Mouse (Mus musculus) forebrain, embryonic 16.5 days (tissue): Measurements from ENCODE around the gene Sema4a. TPM values are rescaled to one million over a fixed set of nuclear protein-coding genes. Genes with fewer than 3 reads are reported as not detected.

Source experiments
- ATAC-seq: fragments of 200-750 bp; cut with Nextera tagmentation; 2 replicates; pipeline ENCODE4 v1.8.0; 2017; ENCODE audit warnings: mild to moderate bottlenecking, moderate library complexity
- H3K27ac ChIP-seq: fragments of 300-500 bp; sonication (generic); 2 replicates; pipeline ENCODE4 v1.5.1; 2014; ENCODE audit warnings: low read length, control low read depth
- H3K27me3 ChIP-seq: fragments of 300-500 bp; sonication (generic); replicated peaks from 2 replicates; pipeline ENCODE4 v1.6.1; 2014; ENCODE audit warnings: low read length; ENCODE audit not compliant: control insufficient read depth, insufficient read depth
- H3K36me3 ChIP-seq: fragments of 300-500 bp; sonication (generic); 2 replicates; pipeline ENCODE4 v1.6.1; 2014; ENCODE audit not compliant: control insufficient read depth, insufficient read depth
- H3K4me1 ChIP-seq: fragments of 300-500 bp; sonication (generic); replicated peaks from 2 replicates; pipeline ENCODE4 v1.6.1; 2014; ENCODE audit warnings: low read length; ENCODE audit not compliant: control insufficient read depth, insufficient read depth
- H3K4me2 ChIP-seq: fragments of 300-500 bp; sonication (generic); 2 replicates; pipeline ENCODE4 v1.6.1; 2014; ENCODE audit warnings: mild to moderate bottlenecking, low read length, control low read depth
- H3K4me3 ChIP-seq: fragments of 300-500 bp; sonication (generic); replicated peaks from 2 replicates; pipeline ENCODE4 v1.5.1; 2014; ENCODE audit warnings: mild to moderate bottlenecking, low read length, control low read depth
- H3K9ac ChIP-seq: fragments of 300-500 bp; sonication (generic); replicated peaks from 2 replicates; pipeline ENCODE4 v1.6.1; 2014; ENCODE audit warnings: low read depth, low read length, control low read depth
- H3K9me3 ChIP-seq: fragments of 300-500 bp; sonication (generic); 2 replicates; pipeline ENCODE4 v1.6.1; 2016; ENCODE audit warnings: low read length; ENCODE audit not compliant: control insufficient read depth
- WGBS: fragments of 180-500 bp; shearing (Covaris S2); extraction: QIAGEN DNeasy Blood & Tissue Kit; methylation state at CpG from one replicate; pipeline ENCODE4 v1.1.7; 2014; 5-methylcytosine and 5-hydroxymethylcytosine counted together
- polyA plus RNA-seq: library from polyadenylated mRNA; unstranded; fragments of >200 nt; fragmentation: Nextera tagmentation; extraction: Ambion mirVana; gene quantifications from 2 replicates; pipeline ENCODE4 v1.2.1, GENCODE M21; 2015

Gene Sema4a
- polyA plus RNA-seq, 1 experiment from 2014 or later, result 25.8 TPM

DNA sequence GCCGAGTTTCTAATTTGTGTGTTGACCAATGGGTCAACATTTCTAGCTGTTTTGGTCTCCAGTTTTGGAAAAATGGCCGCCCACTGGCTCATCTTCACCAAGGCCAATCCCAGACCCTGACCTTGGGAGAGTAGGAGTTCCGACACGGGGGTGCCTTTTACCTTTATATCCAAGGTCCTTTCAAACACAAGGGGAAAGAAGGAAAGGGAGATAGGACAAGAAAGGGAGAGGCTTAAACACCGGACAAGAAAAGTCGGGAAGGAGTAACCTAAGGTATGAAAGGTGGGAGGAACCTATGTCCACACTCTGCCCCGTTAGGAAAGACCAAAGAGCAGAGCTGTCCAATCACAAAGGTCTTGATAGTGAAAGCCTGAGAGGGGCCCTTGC lies 50.3 kb downstream of the Sema4a start:
- peak overlapping the region; percentile 72 for H3K4me2 ChIP-seq
- no peaks in the 10 kb centered on the region; the same call in 1 of the 2 replicates for H3K36me3 ChIP-seq
- peak overlapping the region; percentile 87 for H3K27ac ChIP-seq
- H3K4me1 ChIP-seq, result peaks cover 20% of the 10 kb centered on the region
- H3K9ac ChIP-seq, result peak overlapping the region; percentile 88
- H3K27me3 ChIP-seq, result no peaks in the 10 kb centered on the region
- H3K4me3 ChIP-seq, result peak overlapping the region; percentile 86
- 28% methylated on average over 7 of the region's 7 CpGs for WGBS
- H3K9me3 ChIP-seq, result no peaks in the 10 kb centered on the region
- ATAC-seq, result no peak

DNA sequence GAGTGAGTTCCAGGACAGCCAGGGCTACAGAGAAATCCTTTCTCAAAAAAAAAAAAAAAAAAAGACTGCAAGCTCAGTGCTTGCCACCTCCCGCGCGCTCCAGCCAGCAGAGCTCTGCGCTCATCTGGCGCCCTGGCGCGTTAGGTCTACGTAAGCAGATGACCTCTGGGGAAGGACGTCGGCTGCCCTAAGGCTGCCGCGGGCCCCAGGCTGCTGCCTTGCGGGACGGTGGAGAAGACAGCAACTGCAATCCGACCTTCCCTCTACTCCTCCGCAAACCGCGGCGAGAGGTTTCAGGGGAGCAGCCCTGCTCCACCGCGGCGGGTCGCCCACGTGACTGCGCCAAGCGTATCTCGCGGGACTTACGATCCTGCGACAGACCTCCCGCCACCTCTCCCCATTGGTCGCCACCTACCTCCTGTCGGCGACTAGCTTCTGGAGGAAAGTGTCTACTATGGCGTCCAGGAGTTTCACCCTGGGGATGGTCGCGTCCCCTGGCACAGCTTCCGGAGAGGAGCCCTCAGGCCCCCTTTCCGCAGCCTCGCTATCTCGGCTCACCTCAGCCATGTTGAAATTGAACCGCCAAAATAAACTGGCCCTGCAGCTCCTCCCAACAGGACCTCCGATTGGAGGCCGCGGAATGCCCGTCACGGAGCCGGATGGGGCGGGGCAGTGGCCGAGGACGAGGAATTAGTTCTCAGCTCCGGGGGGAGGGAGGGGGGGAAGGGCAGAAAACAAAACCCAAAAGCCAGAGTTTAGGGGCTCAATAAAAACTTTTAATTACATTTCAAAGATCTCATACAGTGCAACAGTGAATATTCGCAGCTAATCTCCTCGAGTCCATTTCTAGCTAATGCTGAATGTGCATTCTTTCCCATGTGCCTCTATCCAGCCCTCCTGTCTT lies 51.0 kb downstream of the Sema4a start, which contains the start of gene Pmf1:
Pmf1 (minus strand) TSS at position 591 of the 904 bp plus-strand sequence.
- Histone ChIP-seq H3K4me1 (peaks cover 20% of the 10 kb centered on the region), H3K9me3 (no peaks in the 10 kb centered on the region), H3K36me3 (no peaks in the 10 kb centered on the region; the same call in 1 of the 2 replicates), H3K4me3 (peak within 1 kb of the TSS; percentile 86), H3K4me2 (peak within 1 kb of the TSS; percentile 72), H3K27ac (peak within 1 kb of the TSS; percentile 87), H3K9ac (peak within 1 kb of the TSS; percentile 88), H3K27me3 (no peaks in the 10 kb centered on the region)
- peak; percentile 94 for ATAC-seq
- under 1% methylated on average over 54 of the region's 54 CpGs for whole genome bisulfite sequencing

DNA sequence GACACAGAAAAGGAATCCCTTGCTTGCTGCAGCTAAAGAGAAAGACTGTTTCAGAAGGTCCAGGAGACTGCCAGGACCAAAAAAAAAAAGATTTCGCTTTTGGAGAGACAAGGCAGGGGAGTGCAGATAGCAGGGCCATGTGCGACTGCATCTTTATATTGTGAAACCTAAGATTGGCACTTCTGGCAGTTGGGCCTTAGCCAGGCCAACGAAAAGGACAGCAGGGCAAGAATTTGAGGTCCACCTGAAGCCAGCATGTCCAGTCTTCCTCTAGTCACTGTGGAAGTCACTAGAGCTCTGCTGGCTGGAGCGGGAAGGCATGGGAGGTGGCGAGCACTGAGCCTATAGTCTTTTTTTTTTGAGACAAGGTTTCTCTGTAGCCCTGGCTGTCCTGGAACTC lies 52.0 kb downstream of the Sema4a start:
- no peak for ATAC-seq
- peak overlapping the region; percentile 72 for H3K4me2 ChIP-seq
- WGBS, result 62% methylated on average over 5 of the region's 5 CpGs
- H3K4me1 ChIP-seq, result peaks cover 20% of the 10 kb centered on the region
- H3K9ac ChIP-seq, result peak overlapping the region; percentile 88
- no peak overlapping the region for H3K27ac ChIP-seq
- H3K4me3 ChIP-seq, result no peak overlapping the region; the same call in 1 of the 2 replicates
- no peaks in the 10 kb centered on the region for H3K27me3 ChIP-seq
- no peaks in the 10 kb centered on the region; the same call in 1 of the 2 replicates for H3K36me3 ChIP-seq
- no peaks in the 10 kb centered on the region for H3K9me3 ChIP-seq

DNA sequence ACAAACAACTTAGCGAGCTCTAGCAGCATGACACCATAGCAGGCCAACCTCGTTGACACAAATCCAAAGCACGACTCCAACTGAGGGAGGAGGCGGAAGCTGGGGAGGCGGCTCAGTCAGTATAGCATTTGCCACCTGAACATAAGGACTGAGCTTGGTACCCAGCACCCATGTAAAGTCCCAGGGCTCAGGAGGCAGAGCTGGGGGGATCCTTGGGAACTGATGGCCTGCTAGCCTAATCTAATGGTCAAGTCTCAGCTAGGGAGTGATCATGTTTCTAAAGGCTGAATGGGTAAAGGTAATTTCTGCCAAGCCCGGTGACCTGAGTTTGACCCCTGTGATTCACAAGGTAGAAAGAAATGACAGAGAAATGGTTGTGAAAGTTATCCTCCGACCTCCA lies 53.5 kb downstream of the Sema4a start:
- no peak for ATAC-seq
- no peaks in the 10 kb centered on the region for H3K36me3 ChIP-seq
- 58% methylated on average over 7 of the region's 7 CpGs for WGBS

DNA sequence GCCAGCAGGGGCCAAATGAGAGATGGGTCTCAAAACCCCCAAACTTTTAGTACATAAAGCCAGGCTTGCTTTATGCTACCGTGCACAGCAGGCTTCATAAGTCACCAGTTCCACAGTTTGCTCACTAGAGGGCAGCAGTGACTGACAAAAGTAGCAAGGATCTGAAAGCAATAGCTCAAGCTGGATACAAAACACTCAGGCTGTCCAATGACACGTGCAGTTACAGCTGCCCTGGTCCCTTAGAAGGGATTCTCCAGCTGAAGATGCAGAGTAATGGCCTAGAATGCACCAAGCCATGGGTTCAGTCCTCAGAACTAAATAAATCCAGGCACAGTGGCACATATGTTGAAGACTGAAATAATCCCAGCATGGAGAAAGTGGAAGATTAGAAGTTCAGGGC lies 53.9 kb downstream of the Sema4a start:
- Histone ChIP-seq H3K9ac (no peak overlapping the region), H3K27ac (no peak overlapping the region), H3K27me3 (no peaks in the 10 kb centered on the region), H3K9me3 (no peaks in the 10 kb centered on the region), H3K4me3 (no peak overlapping the region), H3K36me3 (no peaks in the 10 kb centered on the region), H3K4me1 (peaks cover 20% of the 10 kb centered on the region), H3K4me2 (no peak overlapping the region)
- ATAC-seq, result 0 out of 2 replicates have a peak, but pooled peaks have one; percentile 24
- WGBS, result 0% methylated on average over 2 of the region's 2 CpGs

More for the DNA sequence above, 53.5 kb downstream of the Sema4a start:
- no peak overlapping the region for H3K4me2 ChIP-seq
- H3K9me3 ChIP-seq, result no peaks in the 10 kb centered on the region
- no peak overlapping the region for H3K9ac ChIP-seq
- peaks cover 20% of the 10 kb centered on the region for H3K4me1 ChIP-seq
- H3K27ac ChIP-seq, result no peak overlapping the region
- no peaks in the 10 kb centered on the region for H3K27me3 ChIP-seq
- no peak overlapping the region for H3K4me3 ChIP-seq

DNA sequence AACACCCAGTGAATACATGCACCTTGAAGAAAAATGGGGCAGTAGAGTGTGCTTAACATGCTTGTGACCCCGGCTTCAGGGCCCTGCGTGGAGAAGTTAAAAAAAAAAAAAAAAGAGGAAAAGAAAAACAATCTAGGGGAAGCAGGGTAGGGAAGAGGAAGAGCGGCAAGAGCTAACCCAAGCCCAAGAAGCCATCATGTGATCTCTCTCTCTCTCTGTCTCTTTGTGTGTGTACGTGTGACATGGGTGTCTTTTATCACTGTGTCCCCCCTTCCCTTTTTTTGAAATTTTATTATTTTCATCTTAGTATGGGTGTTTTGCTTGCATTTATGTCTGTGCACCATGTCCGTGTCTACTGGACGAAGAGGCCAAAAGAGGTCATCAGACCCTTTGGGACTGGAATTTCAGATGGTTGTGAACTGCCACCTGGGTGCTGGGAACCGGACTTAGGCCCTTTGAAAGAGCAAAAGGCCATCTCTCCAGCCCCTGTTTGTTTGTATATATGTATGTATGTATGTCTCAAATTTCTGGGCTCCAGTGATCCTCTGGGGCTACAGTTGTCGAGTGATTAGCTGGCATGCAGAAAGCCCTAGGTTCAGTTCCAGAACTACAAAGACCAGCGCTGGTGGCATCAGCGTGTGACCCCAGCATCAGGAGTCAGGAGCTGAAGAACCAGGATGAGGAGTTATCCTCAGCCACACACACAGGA lies 57.3 kb downstream of the Sema4a start:
- no peaks in the 10 kb centered on the region for H3K9me3 ChIP-seq
- no peak for ATAC-seq
- 92% methylated on average over 10 of the region's 10 CpGs for WGBS

DNA sequence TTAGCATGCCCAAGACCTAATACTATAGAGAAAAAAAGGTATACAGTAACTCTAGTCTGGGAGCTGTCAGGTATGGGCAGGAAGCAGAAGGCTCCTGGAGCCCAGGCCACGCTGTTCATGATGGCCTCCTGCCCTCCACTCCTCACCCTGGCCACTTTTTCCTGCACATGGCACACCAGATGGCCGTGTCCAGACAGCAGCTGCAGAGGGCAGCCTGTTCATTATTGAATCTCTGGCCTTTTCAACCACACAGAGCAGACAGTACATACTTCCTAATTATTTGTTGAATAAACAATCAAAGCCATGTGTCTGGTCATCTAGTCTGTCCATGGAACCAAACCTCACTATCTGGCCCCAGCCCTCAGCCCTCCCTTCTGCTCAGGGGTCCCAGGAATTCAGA lies 62.3 kb downstream of the Sema4a start:
- WGBS, result 89% methylated on average over 2 of the region's 2 CpGs
- no peaks in the 10 kb centered on the region for H3K4me1 ChIP-seq
- no peak for ATAC-seq
- H3K9ac ChIP-seq, result no peak overlapping the region
- no peak overlapping the region for H3K4me2 ChIP-seq
- H3K27me3 ChIP-seq, result no peaks in the 10 kb centered on the region
- H3K27ac ChIP-seq, result no peak overlapping the region
- no peak overlapping the region for H3K4me3 ChIP-seq
- no peaks in the 10 kb centered on the region for H3K9me3 ChIP-seq
- H3K36me3 ChIP-seq, result no peaks in the 10 kb centered on the region

More for the DNA sequence above, 57.3 kb downstream of the Sema4a start:
- no peak overlapping the region for H3K4me2 ChIP-seq
- no peaks in the 10 kb centered on the region for H3K27me3 ChIP-seq
- H3K4me1 ChIP-seq, result peaks cover 3% of the 10 kb centered on the region; the same call in 1 of the 2 replicates
- H3K36me3 ChIP-seq, result no peaks in the 10 kb centered on the region
- no peak overlapping the region for H3K27ac ChIP-seq
- H3K4me3 ChIP-seq, result no peak overlapping the region
- H3K9ac ChIP-seq, result no peak overlapping the region

DNA sequence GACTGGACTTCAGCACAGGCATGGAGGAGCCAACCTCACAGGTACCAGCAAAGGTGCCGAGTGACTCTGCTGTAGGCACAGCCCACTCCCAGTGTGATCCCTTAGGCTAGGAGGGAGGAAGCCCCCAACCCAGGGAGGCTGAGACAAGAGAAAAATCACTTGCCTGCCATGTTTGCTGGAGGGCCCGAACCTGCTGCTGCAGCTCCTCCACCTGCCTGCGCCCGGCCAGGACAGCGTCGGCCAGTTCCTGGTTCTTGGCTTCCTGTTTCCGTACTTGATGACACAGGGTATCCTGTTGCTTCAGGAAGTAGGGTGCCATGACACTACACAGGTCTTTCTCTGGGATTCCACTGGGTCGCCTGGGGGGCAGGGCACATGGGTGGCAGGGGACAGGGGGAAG lies 65.2 kb downstream of the Sema4a start:
- Histone ChIP-seq H3K9me3 (no peaks in the 10 kb centered on the region), H3K4me1 (no peaks in the 10 kb centered on the region), H3K4me2 (no peak overlapping the region), H3K36me3 (no peaks in the 10 kb centered on the region), H3K9ac (no peak overlapping the region), H3K4me3 (no peak overlapping the region), H3K27me3 (no peaks in the 10 kb centered on the region), H3K27ac (no peak overlapping the region)
- no peak for ATAC-seq
- WGBS, result 95% methylated on average over 8 of the region's 8 CpGs

DNA sequence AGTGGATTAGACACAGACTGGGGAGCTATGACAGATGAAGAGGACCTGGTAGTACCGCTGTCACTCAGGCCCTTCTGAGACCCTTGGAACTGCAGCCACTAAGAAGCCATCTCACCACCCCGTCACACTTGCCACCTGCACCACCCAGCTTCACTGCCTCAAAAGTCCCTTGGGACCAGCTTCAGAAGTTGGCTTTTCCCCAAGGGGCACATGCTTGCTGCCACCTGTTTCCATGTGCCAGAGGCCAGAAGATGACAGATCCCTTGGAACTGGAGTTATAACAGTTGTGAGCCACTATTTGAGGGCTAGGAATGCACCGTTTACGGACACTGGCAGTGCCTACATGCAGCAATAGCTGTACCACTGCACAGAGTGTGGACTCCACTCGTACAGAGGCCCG lies 65.7 kb downstream of the Sema4a start:
- H3K4me2 ChIP-seq, result no peak overlapping the region
- H3K4me3 ChIP-seq, result no peak overlapping the region
- ATAC-seq, result no peak
- H3K27me3 ChIP-seq, result no peaks in the 10 kb centered on the region
- H3K27ac ChIP-seq, result no peak overlapping the region
- 95% methylated on average over 6 of the region's 6 CpGs for WGBS
- H3K9ac ChIP-seq, result no peak overlapping the region
- no peaks in the 10 kb centered on the region for H3K36me3 ChIP-seq
- H3K4me1 ChIP-seq, result no peaks in the 10 kb centered on the region
- H3K9me3 ChIP-seq, result no peaks in the 10 kb centered on the region
